Mouse (Mus musculus) C3H10T1/2 (cell line): ENCODE data around the gene Lrpprc. TPM values are rescaled to one million over a fixed set of nuclear protein-coding genes. Genes with fewer than 3 reads are reported as not detected.

ENCODE experiments used
- polyA plus RNA-seq, 2 experiments: library from polyadenylated mRNA; unstranded; fragments of >200 nt; fragmentation: generic; extraction: Trizol; gene quantifications; one replicate each; pipeline ENCODE4 v1.2.1; 2012; ENCODE audit warnings: missing spikeins in 2 of 2

Gene Lrpprc
- 10 to 100 TPM in 1 of 2 experiments, 1 to 10 TPM in 1; 1.7 to 11.3 TPM for polyA plus RNA-seq

GRCm38 (mm10) chr17:84790447-84791098 lies at the start of gene Lrpprc:
Lrpprc (minus strand) TSS chr17:84790789.

GRCm38 (mm10) chr17:84682734-84683717 lies 107.6 kb downstream of the Lrpprc start, which contains the start of gene Abcg5:
Abcg5 (minus strand) TSS chr17:84683011.

GRCm38 (mm10) chr17:84675951-84676366 lies 114.6 kb downstream of the Lrpprc start, which contains the start of gene Abcg8:
Abcg8 (plus strand) TSS chr17:84676302.

Other genes starting within 250 kb of the Lrpprc start
- gene Dync2li1, start 164.3 kb downstream of the Lrpprc start, polyA plus RNA-seq = 10 to 100 TPM in 1 of 2 experiments, 1 to 10 TPM in 1; 4.9 to 50.4 TPM
- gene Abcg8, start 114.5 kb downstream of the Lrpprc start, polyA plus RNA-seq = under 1 TPM; 0.01 TPM
- not detected for gene Abcg5, start 107.8 kb downstream of the Lrpprc start, polyA plus RNA-seq
- gene Ppm1b, start 166.0 kb upstream of the Lrpprc start, polyA plus RNA-seq = 10 to 100 TPM in 1 of 2 experiments, 1 to 10 TPM in 1; 4.3 to 28.7 TPM
- under 1 TPM in 1 of 2 experiments, not detected in 1; 0.26 TPM for gene Slc3a1, start 237.6 kb upstream of the Lrpprc start, polyA plus RNA-seq